Mouse (Mus musculus) erythroblast, embryonic 14.5 days (primary cell): Measurements from ENCODE around the gene Slc4a7. TPM values are rescaled to one million over a fixed set of nuclear protein-coding genes. Genes with fewer than 3 reads are reported as not detected.

ENCODE experiments used
- H3K27me3 ChIP-seq: 2 replicates; pipeline ENCODE4 v1.6.1; 2012; ENCODE audit warnings: inconsistent platforms; ENCODE audit not compliant: control insufficient read depth
- H3K36me3 ChIP-seq: 2 replicates; pipeline ENCODE4 v1.6.1; 2012; ENCODE audit warnings: mild to moderate bottlenecking, inconsistent platforms; ENCODE audit not compliant: control insufficient read depth
- H3K4me1 ChIP-seq: 2 replicates; pipeline ENCODE4 v1.6.1; 2012; ENCODE audit warnings: inconsistent platforms; ENCODE audit not compliant: control insufficient read depth
- H3K4me3 ChIP-seq: replicated peaks from 2 replicates; pipeline ENCODE3; 2012; ENCODE audit warnings: moderate library complexity, mild to moderate bottlenecking, inconsistent platforms
- H3K9me3 ChIP-seq: 2 replicates; pipeline ENCODE4 v1.6.1; 2012; ENCODE audit warnings: low read length, inconsistent platforms, mixed read lengths; ENCODE audit not compliant: control insufficient read depth
- GATA1 ChIP-seq: IDR thresholded peaks from 2 replicates; pipeline ENCODE4 v1.6.1; 2012; ENCODE audit warnings: low read length, inconsistent platforms, mixed read lengths
- TAL1 ChIP-seq: IDR thresholded peaks from 3 replicates; pipeline ENCODE4 v1.6.1; 2012; ENCODE audit warnings: low read length, inconsistent platforms, mixed read lengths
- polyA plus RNA-seq: library from polyadenylated mRNA; stranded (reverse); fragments of >175 nt; gene quantifications from 2 replicates; pipeline ENCODE4 v1.2.3, GENCODE M21; 2012

Gene Slc4a7
- polyA plus RNA-seq, 1 experiment, result 0.04 TPM

GRCm38 (mm10) chr14:14834266-14834665 lies 132.2 kb downstream of the Slc4a7 start:
- H3K9me3 ChIP-seq, result no peaks in the 10 kb centered on the region
- no peaks in the 10 kb centered on the region for H3K4me1 ChIP-seq
- no peak overlapping the region for H3K4me3 ChIP-seq
- no peak for TF ChIP-seq GATA1
- TF ChIP-seq TAL1, result no peak
- H3K36me3 ChIP-seq, result no peaks in the 10 kb centered on the region
- H3K27me3 ChIP-seq, result no peaks in the 10 kb centered on the region

DNA sequence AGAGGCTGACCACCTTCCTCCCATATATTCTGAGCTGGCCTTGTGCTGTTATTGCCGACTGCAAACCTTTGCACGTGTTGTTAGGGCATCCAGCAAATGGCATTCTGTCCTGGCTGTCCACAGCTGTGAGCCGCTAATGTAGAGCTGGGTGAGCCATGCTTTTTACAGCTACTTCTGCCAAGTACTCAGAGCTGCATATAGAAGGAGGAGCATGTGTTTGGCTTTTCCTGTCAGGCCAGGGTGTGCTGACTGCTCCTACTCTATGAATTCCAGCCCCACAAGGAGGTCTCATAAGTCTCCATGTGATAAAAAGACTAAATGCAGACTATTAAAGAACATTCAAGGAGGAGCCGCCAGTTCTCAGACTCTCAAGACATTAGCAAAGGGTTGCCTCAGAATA lies 135.5 kb downstream of the Slc4a7 start:
- no peaks in the 10 kb centered on the region for H3K36me3 ChIP-seq
- no peak overlapping the region for H3K4me3 ChIP-seq
- no peaks in the 10 kb centered on the region for H3K9me3 ChIP-seq
- no peak for TF ChIP-seq TAL1
- no peaks in the 10 kb centered on the region for H3K27me3 ChIP-seq
- H3K4me1 ChIP-seq, result no peaks in the 10 kb centered on the region

- no peak for TF ChIP-seq GATA1
- no peak for TF ChIP-seq TAL1
- Histone ChIP-seq H3K9me3 (no peaks in the 10 kb centered on the region), H3K27me3 (no peaks in the 10 kb centered on the region), H3K4me1 (no peaks in the 10 kb centered on the region), H3K4me3 (no peak overlapping the region), H3K36me3 (no peaks in the 10 kb centered on the region)
Observed at GRCm38 (mm10) chr14:14838109-14838508, 136.0 kb downstream of the Slc4a7 start.

GRCm38 (mm10) chr14:14842734-14843530 lies 140.9 kb downstream of the Slc4a7 start:
- H3K4me1 ChIP-seq, result no peaks in the 10 kb centered on the region
- no peaks in the 10 kb centered on the region for H3K36me3 ChIP-seq
- no peaks in the 10 kb centered on the region for H3K27me3 ChIP-seq
- no peak overlapping the region for H3K4me3 ChIP-seq
- TF ChIP-seq TAL1, result no peak
- TF ChIP-seq GATA1, result no peak
- no peaks in the 10 kb centered on the region for H3K9me3 ChIP-seq

Other genes starting within 250 kb of the Slc4a7 start
- gene Nek10, start 101.1 kb downstream of the Slc4a7 start, polyA plus RNA-seq, result 0.01 TPM in 1 of 2 replicates, not detected in the other